Mouse (Mus musculus) limb, embryonic 10.5 days (tissue): ENCODE measurements at regions not wholly inside any gene's neighbourhood (a gene's known extent, or its start where the extent isn't known, plus 50 kb on each side); places are given as distances from the start of the nearest gene placed in this dataset.
A peak's percentile ranks its signal among the peaks of the same experiment; 100 is the strongest.

ENCODE experiments used
- DNase-seq: peaks from one replicate; pipeline ENCODE4 v3.0.0-alpha.2; 2017; ENCODE audit warnings: low spot score
- H3K27ac ChIP-seq: fragments of 300-500 bp; sonication (generic); 2 replicates; pipeline ENCODE4 v1.5.1; 2016; ENCODE audit warnings: mild to moderate bottlenecking
- H3K27me3 ChIP-seq: fragments of 300-500 bp; sonication (generic); 2 replicates; pipeline ENCODE4 v1.6.1; 2016; ENCODE audit warnings: low read depth, mild to moderate bottlenecking; ENCODE audit not compliant: poor library complexity, severe bottlenecking
- H3K36me3 ChIP-seq: fragments of 300-500 bp; sonication (generic); 2 replicates; pipeline ENCODE4 v1.6.1; 2016; ENCODE audit warnings: mild to moderate bottlenecking, moderate library complexity
- H3K4me1 ChIP-seq: fragments of 300-500 bp; sonication (generic); 2 replicates; pipeline ENCODE4 v1.6.1; 2016
- H3K4me3 ChIP-seq: fragments of 300-500 bp; sonication (generic); 2 replicates; pipeline ENCODE4 v1.5.1; 2016; ENCODE audit warnings: mild to moderate bottlenecking, moderate library complexity
- H3K9me3 ChIP-seq: fragments of 300-500 bp; sonication (generic); replicated peaks from 2 replicates; pipeline ENCODE4 v1.6.1; 2016; ENCODE audit warnings: mild to moderate bottlenecking
- WGBS: fragments of 180-500 bp; shearing (Covaris S2); methylation state at CpG from one replicate; pipeline ENCODE4 v1.1.7; 2016; 5-methylcytosine and 5-hydroxymethylcytosine counted together

DNA sequence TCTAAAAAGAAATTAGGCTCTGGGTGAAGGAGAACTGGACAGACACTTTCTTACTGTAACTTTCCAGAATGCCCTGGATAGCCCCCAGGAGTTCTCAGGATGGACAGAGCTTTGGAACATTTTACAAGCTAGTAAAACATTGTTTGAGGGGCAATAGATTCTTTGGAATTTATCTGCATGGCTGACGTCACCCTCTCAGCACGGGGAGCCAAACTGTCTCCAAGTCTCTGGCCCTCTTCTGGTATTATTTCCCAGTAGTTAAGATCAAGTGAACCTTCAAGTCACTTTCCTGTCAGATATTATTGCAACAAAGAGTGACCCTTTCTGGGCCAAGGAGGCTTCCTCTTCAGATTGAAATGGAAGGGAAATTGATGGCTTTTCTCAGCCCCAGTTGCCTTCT is 192.3 kb upstream of the Bmper start:
- Histone ChIP-seq H3K9me3 (no peaks in the 10 kb centered on the region), H3K4me3 (no peak overlapping the region), H3K4me1 (peaks cover 53% of the 10 kb centered on the region), H3K36me3 (no peaks in the 10 kb centered on the region), H3K27ac (no peak overlapping the region), H3K27me3 (peaks cover 29% of the 10 kb centered on the region)
- WGBS = 57% methylated on average over 2 of the region's 2 CpGs
- DNase-seq = no peak

GRCm38 (mm10) chr9:23031916-23032315 is 191.0 kb upstream of the Bmper start:
- H3K36me3 ChIP-seq = no peaks in the 10 kb centered on the region
- WGBS = 82% methylated on average over 9 of the region's 9 CpGs
- H3K4me3 ChIP-seq = no peak overlapping the region
- H3K27ac ChIP-seq = no peak overlapping the region
- peaks cover 32% of the 10 kb centered on the region for H3K27me3 ChIP-seq
- peaks cover 66% of the 10 kb centered on the region for H3K4me1 ChIP-seq
- no peak for DNase-seq
- no peaks in the 10 kb centered on the region for H3K9me3 ChIP-seq

DNA sequence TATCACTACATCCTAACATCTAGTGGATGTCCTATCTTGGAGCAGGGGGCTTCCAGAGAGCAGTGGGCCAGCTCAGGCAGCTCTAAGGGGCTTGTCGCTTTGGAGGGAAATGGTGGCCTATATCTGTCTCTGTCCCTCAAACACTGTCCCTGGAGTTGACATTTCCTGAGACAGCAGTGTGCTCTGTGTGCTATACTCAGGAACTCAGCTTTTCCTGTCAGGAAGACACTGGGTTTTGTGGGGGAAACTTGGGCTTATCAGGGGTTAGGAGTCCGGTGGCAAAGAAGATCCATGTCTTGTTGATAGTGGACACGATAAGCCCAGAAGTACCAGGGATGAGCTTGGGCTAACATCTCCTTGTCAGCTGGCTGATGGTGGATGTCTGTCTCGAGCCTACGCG is 187.6 kb upstream of the Bmper start:
- peak overlapping the region; percentile 33; the same call in 1 of the 2 replicates for H3K27ac ChIP-seq
- no peaks in the 10 kb centered on the region for H3K9me3 ChIP-seq
- no peaks in the 10 kb centered on the region for H3K36me3 ChIP-seq
- no peak for DNase-seq
- H3K4me3 ChIP-seq = no peak overlapping the region
- peaks cover 56% of the 10 kb centered on the region for H3K4me1 ChIP-seq
- H3K27me3 ChIP-seq = peaks cover 42% of the 10 kb centered on the region
- 78% methylated on average over 6 of the region's 6 CpGs for WGBS

- H3K27me3 ChIP-seq = peaks cover 42% of the 10 kb centered on the region
- no peaks in the 10 kb centered on the region for H3K36me3 ChIP-seq
- H3K9me3 ChIP-seq = no peaks in the 10 kb centered on the region
- peak; percentile 48 for DNase-seq
- WGBS = 7% methylated on average over 16 of the region's 16 CpGs
- H3K4me1 ChIP-seq = peaks cover 56% of the 10 kb centered on the region
- H3K4me3 ChIP-seq = peak overlapping the region; percentile 39
- H3K27ac ChIP-seq = peak overlapping the region; percentile 74
Measured at GRCm38 (mm10) chr9:23035901-23036610, 186.8 kb upstream of the Bmper start.

DNA sequence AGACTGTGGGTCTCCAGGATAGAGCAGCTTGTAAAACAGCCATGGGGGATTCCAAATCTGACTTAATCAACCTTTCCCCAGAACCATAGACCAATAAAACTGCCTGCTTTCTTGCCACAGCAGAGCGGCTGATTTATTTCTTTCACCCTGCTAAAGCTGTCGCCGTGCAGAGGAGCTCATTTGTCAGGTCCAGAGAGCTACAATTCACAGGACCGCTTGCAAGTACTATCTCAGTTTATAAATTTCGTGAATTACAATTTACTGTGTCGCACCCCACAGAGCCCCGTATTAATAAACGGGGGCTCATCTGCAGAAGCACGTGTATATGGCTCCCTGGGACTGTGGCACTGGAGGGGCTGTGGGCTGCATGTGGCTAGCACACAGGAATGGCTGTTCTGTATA is 185.4 kb upstream of the Bmper start:
- Histone ChIP-seq H3K27me3 (peaks cover 40% of the 10 kb centered on the region), H3K9me3 (no peaks in the 10 kb centered on the region), H3K4me1 (peaks cover 57% of the 10 kb centered on the region), H3K4me3 (no peak overlapping the region), H3K27ac (peak overlapping the region; percentile 26; the same call in 1 of the 2 replicates), H3K36me3 (no peaks in the 10 kb centered on the region)
- WGBS = 21% methylated on average over 9 of the region's 9 CpGs
- peak; percentile 39 for DNase-seq

DNA sequence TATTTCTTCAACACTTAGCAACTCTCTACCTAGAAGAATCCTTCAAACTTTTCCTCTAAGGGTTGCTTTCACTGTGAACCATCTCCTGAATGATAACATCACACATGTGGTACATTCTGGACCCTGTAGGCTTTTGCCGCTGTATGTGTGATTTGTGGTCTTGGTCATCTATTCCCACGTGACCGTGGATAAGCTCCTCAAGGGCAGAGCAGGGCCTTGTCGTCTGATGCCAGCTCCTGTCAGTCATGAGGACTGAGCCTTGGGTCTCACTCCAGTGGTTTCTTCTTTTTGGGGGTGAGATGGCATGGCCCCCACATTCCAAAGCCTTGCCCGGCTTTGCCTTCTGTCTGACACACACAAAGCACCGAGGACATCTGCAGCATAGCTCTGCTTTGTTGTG is 183.3 kb upstream of the Bmper start:
- Histone ChIP-seq H3K4me1 (peaks cover 55% of the 10 kb centered on the region), H3K9me3 (no peaks in the 10 kb centered on the region), H3K27ac (no peak overlapping the region), H3K4me3 (no peak overlapping the region), H3K27me3 (peaks cover 35% of the 10 kb centered on the region), H3K36me3 (no peaks in the 10 kb centered on the region)
- WGBS = 85% methylated on average over 6 of the region's 6 CpGs
- DNase-seq = no peak

GRCm38 (mm10) chr9:23041025-23041424 is 181.9 kb upstream of the Bmper start:
- Histone ChIP-seq H3K4me1 (peaks cover 49% of the 10 kb centered on the region), H3K4me3 (no peak overlapping the region), H3K27me3 (peaks cover 22% of the 10 kb centered on the region), H3K27ac (0 out of 2 replicates have a peak overlapping the region, but pooled peaks have one; percentile 26), H3K36me3 (no peaks in the 10 kb centered on the region), H3K9me3 (no peaks in the 10 kb centered on the region)
- WGBS = 20% methylated on average over 5 of the region's 5 CpGs
- DNase-seq = no peak

- no peak overlapping the region for H3K4me3 ChIP-seq
- no peaks in the 10 kb centered on the region for H3K9me3 ChIP-seq
- H3K4me1 ChIP-seq = peaks cover 41% of the 10 kb centered on the region
- WGBS = 46% methylated on average over 22 of the region's 22 CpGs
- no peak for DNase-seq
- H3K27ac ChIP-seq = 0 out of 2 replicates have a peak overlapping the region, but pooled peaks have one; percentile 26
- peaks cover 22% of the 10 kb centered on the region for H3K27me3 ChIP-seq
- no peaks in the 10 kb centered on the region for H3K36me3 ChIP-seq
Measured at GRCm38 (mm10) chr9:23041537-23042472, 181.1 kb upstream of the Bmper start.

GRCm38 (mm10) chr9:23043006-23043405 is 179.9 kb upstream of the Bmper start:
- H3K9me3 ChIP-seq = no peaks in the 10 kb centered on the region
- H3K4me1 ChIP-seq = peaks cover 30% of the 10 kb centered on the region
- no peaks in the 10 kb centered on the region for H3K36me3 ChIP-seq
- H3K27me3 ChIP-seq = peaks cover 22% of the 10 kb centered on the region
- 90% methylated on average over 4 of the region's 4 CpGs for whole genome bisulfite sequencing
- no peak overlapping the region for H3K4me3 ChIP-seq
- H3K27ac ChIP-seq = no peak overlapping the region
- DNase-seq = no peak

DNA sequence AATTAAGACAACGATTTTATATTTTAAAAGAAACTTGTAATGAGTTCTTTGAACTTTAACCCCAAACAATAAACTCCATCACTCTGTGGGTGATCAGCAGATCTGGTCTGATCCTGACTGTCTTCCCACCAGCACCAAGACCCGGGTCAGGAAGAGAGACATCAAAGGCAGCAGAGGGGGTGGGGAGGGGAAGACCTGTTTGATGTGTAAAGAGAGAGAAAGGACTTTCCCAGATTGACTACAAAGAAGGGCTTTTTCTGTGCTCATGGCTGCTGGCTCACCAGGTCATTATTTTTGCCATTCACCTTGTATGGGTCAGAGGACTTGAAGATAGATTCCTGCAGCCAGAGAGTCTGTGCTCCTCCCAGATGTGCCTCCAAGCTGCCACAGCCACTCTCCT is 177.4 kb upstream of the Bmper start:
- no peak overlapping the region for H3K4me3 ChIP-seq
- H3K36me3 ChIP-seq = no peaks in the 10 kb centered on the region
- H3K27ac ChIP-seq = no peak overlapping the region
- H3K4me1 ChIP-seq = peaks cover 21% of the 10 kb centered on the region
- peaks cover 13% of the 10 kb centered on the region; the same call in 1 of the 2 replicates for H3K27me3 ChIP-seq
- no peak for DNase-seq
- 4% methylated on average over 2 of the region's 2 CpGs for WGBS
- no peaks in the 10 kb centered on the region for H3K9me3 ChIP-seq

GRCm38 (mm10) chr9:23050751-23051150 is 172.1 kb upstream of the Bmper start:
- WGBS = 60% methylated on average over 2 of the region's 2 CpGs
- H3K27me3 ChIP-seq = no peaks in the 10 kb centered on the region
- H3K27ac ChIP-seq = peak overlapping the region; percentile 47; the same call in 1 of the 2 replicates
- H3K4me3 ChIP-seq = no peak overlapping the region
- H3K4me1 ChIP-seq = peaks cover 4% of the 10 kb centered on the region
- no peaks in the 10 kb centered on the region for H3K9me3 ChIP-seq
- H3K36me3 ChIP-seq = no peaks in the 10 kb centered on the region
- DNase-seq = no peak

GRCm38 (mm10) chr9:23059526-23059925 is 163.3 kb upstream of the Bmper start:
- DNase-seq = no peak
- 85% methylated on average over 4 of the region's 4 CpGs for WGBS
- Histone ChIP-seq H3K9me3 (no peaks in the 10 kb centered on the region), H3K4me1 (peaks cover 30% of the 10 kb centered on the region), H3K27ac (no peak overlapping the region), H3K27me3 (no peaks in the 10 kb centered on the region), H3K36me3 (no peaks in the 10 kb centered on the region), H3K4me3 (no peak overlapping the region)

DNA sequence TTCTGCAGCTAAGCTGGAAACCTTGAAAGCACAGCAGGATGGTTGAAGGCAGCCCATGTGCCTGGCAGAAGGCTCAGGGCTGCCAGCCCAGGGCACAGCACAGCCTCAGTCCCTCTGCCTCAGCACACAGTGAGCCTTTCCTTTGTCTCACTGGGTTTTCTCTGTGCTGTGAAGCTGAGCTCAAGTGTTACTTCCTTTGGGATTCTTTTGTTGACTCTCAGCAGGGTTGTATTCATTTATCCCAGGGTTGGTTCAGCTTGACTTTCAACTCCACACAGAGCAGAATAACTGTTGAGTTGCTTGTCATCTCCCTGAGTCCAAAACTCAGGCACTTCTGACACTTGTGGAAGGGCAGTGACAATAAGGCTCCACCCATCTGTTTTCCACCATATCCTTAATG is 162.3 kb upstream of the Bmper start:
- Histone ChIP-seq H3K27me3 (no peaks in the 10 kb centered on the region), H3K4me3 (no peak overlapping the region), H3K4me1 (peaks cover 30% of the 10 kb centered on the region), H3K9me3 (no peaks in the 10 kb centered on the region), H3K27ac (peak overlapping the region; percentile 56; the same call in 1 of the 2 replicates), H3K36me3 (no peaks in the 10 kb centered on the region)
- no peak for DNase-seq
